Mouse (Mus musculus) heart, embryonic 12.5 days (tissue): ENCODE data around the gene Hcrt. TPM values are rescaled to one million over a fixed set of nuclear protein-coding genes. Genes with fewer than 3 reads are reported as not detected.

Experiments
- ATAC-seq: fragments of 200-750 bp; cut with Nextera tagmentation; 2 replicates; pipeline ENCODE4 v1.8.0; 2017; ENCODE audit warnings: moderate TSS enrichment, moderate library complexity; ENCODE audit not compliant: insufficient number of reproducible peaks, low FRiP score
- H3K27ac ChIP-seq: fragments of 300-500 bp; sonication (generic); 2 replicates; pipeline ENCODE4 v1.5.1; 2016; ENCODE audit warnings: mild to moderate bottlenecking, moderate library complexity; ENCODE audit not compliant: poor library complexity, severe bottlenecking
- H3K27me3 ChIP-seq: fragments of 300-500 bp; sonication (generic); replicated peaks from 2 replicates; pipeline ENCODE4 v1.6.1; 2016; ENCODE audit warnings: mild to moderate bottlenecking, moderate library complexity
- H3K36me3 ChIP-seq: fragments of 300-500 bp; sonication (generic); 2 replicates; pipeline ENCODE4 v1.6.1; 2016; ENCODE audit warnings: mild to moderate bottlenecking, moderate library complexity
- H3K4me1 ChIP-seq: fragments of 300-500 bp; sonication (generic); replicated peaks from 2 replicates; pipeline ENCODE4 v1.6.1; 2016; ENCODE audit warnings: mild to moderate bottlenecking
- H3K4me2 ChIP-seq: fragments of 300-500 bp; sonication (generic); 2 replicates; pipeline ENCODE4 v1.6.1; 2016; ENCODE audit warnings: mild to moderate bottlenecking, moderate library complexity
- H3K4me3 ChIP-seq: fragments of 300-500 bp; sonication (generic); 2 replicates; pipeline ENCODE4 v1.5.1; 2016; ENCODE audit warnings: mild to moderate bottlenecking
- H3K9ac ChIP-seq: fragments of 300-500 bp; sonication (generic); 2 replicates; pipeline ENCODE4 v1.6.1; 2016; ENCODE audit warnings: mild to moderate bottlenecking, moderate library complexity
- H3K9me3 ChIP-seq: fragments of 300-500 bp; sonication (generic); replicated peaks from 2 replicates; pipeline ENCODE4 v1.6.1; 2016; ENCODE audit warnings: mild to moderate bottlenecking, moderate library complexity
- WGBS: fragments of 180-500 bp; shearing (Covaris S2); methylation state at CpG from one replicate; pipeline ENCODE4 v1.1.7; 2016; 5-methylcytosine and 5-hydroxymethylcytosine counted together
- polyA plus RNA-seq: library from polyadenylated mRNA; unstranded; fragments of >200 nt; fragmentation: Nextera tagmentation; extraction: Ambion mirVana; gene quantifications from 2 replicates; pipeline ENCODE4 v1.2.1, GENCODE M21; 2016

Gene Hcrt
- polyA plus RNA-seq, 1 experiment from 2014 or later = not detected

- H3K4me3 ChIP-seq = no peak overlapping the region
- H3K36me3 ChIP-seq = peaks cover 86% of the 10 kb centered on the region
- H3K27me3 ChIP-seq = no peaks in the 10 kb centered on the region
- ATAC-seq = no peak
- 75% methylated on average over 3 of the region's 3 CpGs for WGBS
- no peak overlapping the region for H3K9ac ChIP-seq
- H3K4me1 ChIP-seq = no peaks in the 10 kb centered on the region
- H3K4me2 ChIP-seq = no peak overlapping the region
- no peak overlapping the region for H3K27ac ChIP-seq
- H3K9me3 ChIP-seq = no peaks in the 10 kb centered on the region
These were observed 27.0 kb upstream of the Hcrt start for GRCm38 (mm10) chr11:100789702-100790101.

- Histone ChIP-seq H3K4me2 (no peak overlapping the region), H3K9me3 (no peaks in the 10 kb centered on the region), H3K36me3 (peaks cover 94% of the 10 kb centered on the region), H3K4me3 (no peak overlapping the region), H3K27me3 (no peaks in the 10 kb centered on the region), H3K27ac (no peak overlapping the region), H3K4me1 (peaks cover 13% of the 10 kb centered on the region), H3K9ac (no peak overlapping the region)
- ATAC-seq = no peak
- WGBS = 96% methylated on average over 2 of the region's 2 CpGs
These were observed 23.0 kb upstream of the Hcrt start for GRCm38 (mm10) chr11:100785774-100786173.

- H3K4me3 ChIP-seq = no peak overlapping the region
- no peaks in the 10 kb centered on the region for H3K9me3 ChIP-seq
- 81% methylated on average over 8 of the region's 8 CpGs for WGBS
- no peaks in the 10 kb centered on the region for H3K27me3 ChIP-seq
- H3K36me3 ChIP-seq = peaks cover 91% of the 10 kb centered on the region
- H3K4me2 ChIP-seq = no peak overlapping the region
- no peak overlapping the region for H3K27ac ChIP-seq
- peaks cover 13% of the 10 kb centered on the region for H3K4me1 ChIP-seq
- H3K9ac ChIP-seq = no peak overlapping the region
- no peak for ATAC-seq
These were observed 21.6 kb upstream of the Hcrt start for GRCm38 (mm10) chr11:100784286-100784685.

- H3K4me1 ChIP-seq = peaks cover 13% of the 10 kb centered on the region
- no peak overlapping the region for H3K27ac ChIP-seq
- WGBS = 86% methylated on average over 13 of the region's 13 CpGs
- H3K9me3 ChIP-seq = 0 out of 2 replicates have a peak, but pooled peaks cover 4% of the 10 kb centered on the region
- no peak overlapping the region for H3K4me2 ChIP-seq
- 0 out of 2 replicates have a peak, but pooled peaks have one; percentile 7 for ATAC-seq
- H3K36me3 ChIP-seq = peaks cover 84% of the 10 kb centered on the region
- H3K27me3 ChIP-seq = no peaks in the 10 kb centered on the region
- no peak overlapping the region for H3K4me3 ChIP-seq
- H3K9ac ChIP-seq = no peak overlapping the region
These were observed 19.8 kb upstream of the Hcrt start for GRCm38 (mm10) chr11:100782568-100782967.

- WGBS = 72% methylated on average over 15 of the region's 15 CpGs
- peaks cover 13% of the 10 kb centered on the region for H3K4me1 ChIP-seq
- no peak overlapping the region for H3K4me3 ChIP-seq
- H3K4me2 ChIP-seq = no peak overlapping the region
- 0 out of 2 replicates have a peak, but pooled peaks have one; percentile 46 for ATAC-seq
- 0 out of 2 replicates have a peak, but pooled peaks cover 4% of the 10 kb centered on the region for H3K9me3 ChIP-seq
- 0 out of 2 replicates have a peak overlapping the region, but pooled peaks have one; percentile 37 for H3K9ac ChIP-seq
- no peak overlapping the region for H3K27ac ChIP-seq
- H3K36me3 ChIP-seq = peaks cover 78% of the 10 kb centered on the region
- no peaks in the 10 kb centered on the region for H3K27me3 ChIP-seq
These were observed 19.2 kb upstream of the Hcrt start for GRCm38 (mm10) chr11:100781763-100782475.

GRCm38 (mm10) chr11:100780247-100780646 is 17.5 kb upstream of the Hcrt start:
- no peak overlapping the region for H3K4me3 ChIP-seq
- 69% methylated on average over 8 of the region's 8 CpGs for WGBS
- H3K36me3 ChIP-seq = peaks cover 63% of the 10 kb centered on the region
- H3K4me1 ChIP-seq = peaks cover 13% of the 10 kb centered on the region
- 0 out of 2 replicates have a peak, but pooled peaks cover 4% of the 10 kb centered on the region for H3K9me3 ChIP-seq
- no peak for ATAC-seq
- no peaks in the 10 kb centered on the region for H3K27me3 ChIP-seq
- H3K9ac ChIP-seq = no peak overlapping the region
- no peak overlapping the region for H3K4me2 ChIP-seq
- H3K27ac ChIP-seq = no peak overlapping the region

GRCm38 (mm10) chr11:100778069-100778468 is 15.3 kb upstream of the Hcrt start:
- peaks cover 43% of the 10 kb centered on the region for H3K36me3 ChIP-seq
- H3K9ac ChIP-seq = no peak overlapping the region
- H3K27ac ChIP-seq = no peak overlapping the region
- H3K4me3 ChIP-seq = no peak overlapping the region
- WGBS = 56% methylated on average over 3 of the region's 3 CpGs
- H3K4me1 ChIP-seq = peaks cover 13% of the 10 kb centered on the region
- H3K9me3 ChIP-seq = 0 out of 2 replicates have a peak, but pooled peaks cover 4% of the 10 kb centered on the region
- H3K4me2 ChIP-seq = no peak overlapping the region
- H3K27me3 ChIP-seq = no peaks in the 10 kb centered on the region
- no peak for ATAC-seq

- Histone ChIP-seq H3K36me3 (peaks cover 24% of the 10 kb centered on the region), H3K27ac (no peak overlapping the region), H3K9ac (no peak overlapping the region), H3K4me1 (0 out of 2 replicates have a peak, but pooled peaks cover 3% of the 10 kb centered on the region), H3K9me3 (0 out of 2 replicates have a peak, but pooled peaks cover 4% of the 10 kb centered on the region), H3K27me3 (no peaks in the 10 kb centered on the region), H3K4me3 (no peak overlapping the region), H3K4me2 (no peak overlapping the region)
- no peak for ATAC-seq
- 84% methylated on average over 10 of the region's 10 CpGs for WGBS
These were observed 13.2 kb upstream of the Hcrt start for GRCm38 (mm10) chr11:100775921-100776320.

GRCm38 (mm10) chr11:100774261-100774660 is 11.5 kb upstream of the Hcrt start:
- WGBS = 69% methylated on average over 4 of the region's 4 CpGs
- Histone ChIP-seq H3K9me3 (0 out of 2 replicates have a peak, but pooled peaks cover 4% of the 10 kb centered on the region), H3K9ac (no peak overlapping the region), H3K27me3 (no peaks in the 10 kb centered on the region), H3K4me2 (no peak overlapping the region), H3K27ac (no peak overlapping the region), H3K4me1 (peaks cover 8% of the 10 kb centered on the region), H3K36me3 (peaks cover 10% of the 10 kb centered on the region), H3K4me3 (no peak overlapping the region)
- no peak for ATAC-seq

GRCm38 (mm10) chr11:100770646-100771408 is 8.1 kb upstream of the Hcrt start, which contains the start of gene Ghdc:
Ghdc (minus strand) TSS chr11:100770957.
- peak within 1 kb of the TSS; percentile 69 for H3K9ac ChIP-seq
- ATAC-seq = peak; percentile 79

GRCm38 (mm10) chr11:100769980-100770379 is 7.2 kb upstream of the Hcrt start:
- Histone ChIP-seq H3K4me2 (peak overlapping the region; percentile 73), H3K27ac (no peak overlapping the region), H3K4me1 (peaks cover 8% of the 10 kb centered on the region), H3K36me3 (peaks cover 4% of the 10 kb centered on the region; the same call in 1 of the 2 replicates), H3K27me3 (no peaks in the 10 kb centered on the region), H3K9ac (peak overlapping the region; percentile 69), H3K9me3 (no peaks in the 10 kb centered on the region), H3K4me3 (peak overlapping the region; percentile 69)
- WGBS = 53% methylated on average over 6 of the region's 6 CpGs
- no peak for ATAC-seq

More at GRCm38 (mm10) chr11:100770646-100771408, 8.1 kb upstream of the Hcrt start, which contains the start of gene Ghdc:
- Histone ChIP-seq H3K4me2 (peak within 1 kb of the TSS; percentile 73), H3K27ac (peak within 1 kb of the TSS; percentile 37; the same call in 1 of the 2 replicates), H3K27me3 (no peaks in the 10 kb centered on the region), H3K4me3 (peak within 1 kb of the TSS; percentile 69), H3K9me3 (no peaks in the 10 kb centered on the region), H3K4me1 (peaks cover 8% of the 10 kb centered on the region), H3K36me3 (peaks cover 4% of the 10 kb centered on the region; the same call in 1 of the 2 replicates)
- 17% methylated on average over 17 of the region's 17 CpGs for WGBS
